ENCODE assay signal across 12 mouse cellular contexts in genomic region chr11:69406867-69407723, GRCm38 (mm10). TPM values are rescaled to one million over a fixed set of nuclear protein-coding genes. Genes with fewer than 3 reads are reported as not detected.
DNase-seq lines count a peak whose midpoint lies in the region; ATAC-seq lines count a peak whose summit lies in the region.
"Had no signal": no experiment of that assay in that cellular context is flagged by ENCODE, and none has a peak within 500 bp of the region (broad histone marks: within the 10 kb centered on the region; RNA-seq: fewer than 3 reads in every experiment).

No protein-coding gene starts in this region.

- no peak for ATAC-seq in CD4-positive, CD25-positive, alpha-beta regulatory T cell, adult 4 months
- ATAC-seq in heart, embryonic 15.5 days (replicated peaks; ENCODE audit: insufficient number of reproducible peaks, insufficient read depth, low FRiP score, low read depth): no peak
- no peak for ATAC-seq in midbrain, embryonic 11.5 days (ENCODE audit: low FRiP score)
- ATAC-seq in neural tube, embryonic 13.5 days (ENCODE audit: low read depth): no peak

- H3K9ac ChIP-seq in heart, embryonic 15.5 days: no peak overlapping the region
- H3K9ac ChIP-seq in midbrain, embryonic 11.5 days (ENCODE audit: low read length): no peak overlapping the region
- peak overlapping the region; percentile 100; the same call in 1 of the 2 replicates for H3K9ac ChIP-seq in neural tube, embryonic 13.5 days
- H3K9ac ChIP-seq: limb, embryonic 15.5 days had no signal

- intact Hi-C loops in heart, postnatal 36 days (cut with DNase I): no loop called here

- H3K36me3 ChIP-seq in heart, embryonic 15.5 days: peaks cover 55% of the 10 kb centered on the region
- peaks cover 63% of the 10 kb centered on the region for H3K36me3 ChIP-seq in midbrain, embryonic 10.5 days
- H3K36me3 ChIP-seq in midbrain, embryonic 11.5 days (ENCODE audit: control insufficient read depth, insufficient read depth, low read length): peaks cover 36% of the 10 kb centered on the region
- H3K36me3 ChIP-seq in neural tube, embryonic 13.5 days: peaks cover 66% of the 10 kb centered on the region

- H3K9me3 ChIP-seq in heart, embryonic 15.5 days (replicated peaks): no peaks in the 10 kb centered on the region
- H3K9me3 ChIP-seq in midbrain, embryonic 10.5 days (replicated peaks): no peaks in the 10 kb centered on the region
- H3K9me3 ChIP-seq in midbrain, embryonic 11.5 days (ENCODE audit: control insufficient read depth, low read length): no peaks in the 10 kb centered on the region
- no peaks in the 10 kb centered on the region for H3K9me3 ChIP-seq in neural tube, embryonic 13.5 days
- H3K9me3 ChIP-seq: hindbrain, embryonic 12.5 days; limb, embryonic 15.5 days had no signal

- peak overlapping the region; percentile 85; the same call in 1 of the 2 replicates for H3K4me3 ChIP-seq in heart, embryonic 15.5 days
- peak overlapping the region; percentile 93; the same call in 1 of the 2 replicates for H3K4me3 ChIP-seq in midbrain, embryonic 10.5 days
- H3K4me3 ChIP-seq in midbrain, embryonic 11.5 days (ENCODE audit: low read depth, low read length): no peak overlapping the region
- no peak overlapping the region for H3K4me3 ChIP-seq in neural tube, embryonic 13.5 days

- DNase-seq in CD4-positive, CD25-positive, alpha-beta regulatory T cell, adult 2 months (ENCODE audit: low read depth, low spot score): peak; percentile 18
- no peak for DNase-seq in heart, postnatal 36 days
- no peak for DNase-seq in midbrain, embryonic 10.5 days (ENCODE audit: low spot score)
- DNase-seq in midbrain, embryonic 11.5 days (ENCODE audit: low spot score, missing footprints): no peak
- DNase-seq in embryo, embryonic 10 days (ENCODE audit: low spot score): no peak
- DNase-seq: right cerebral cortex, postnatal 4 days had no signal

- peaks cover 20% of the 10 kb centered on the region for H3K4me1 ChIP-seq in heart, embryonic 15.5 days (replicated peaks)
- H3K4me1 ChIP-seq in midbrain, embryonic 10.5 days: peaks cover 51% of the 10 kb centered on the region
- peaks cover 15% of the 10 kb centered on the region for H3K4me1 ChIP-seq in midbrain, embryonic 11.5 days (ENCODE audit: control insufficient read depth, insufficient read depth, low read length)
- peaks cover 40% of the 10 kb centered on the region for H3K4me1 ChIP-seq in neural tube, embryonic 13.5 days (replicated peaks)

- H3K27me3 ChIP-seq in heart, embryonic 15.5 days: no peaks in the 10 kb centered on the region
- no peaks in the 10 kb centered on the region; the same call in 1 of the 2 replicates for H3K27me3 ChIP-seq in midbrain, embryonic 10.5 days (ENCODE audit: low read depth, poor library complexity, severe bottlenecking)
- H3K27me3 ChIP-seq in midbrain, embryonic 11.5 days (ENCODE audit: control insufficient read depth, insufficient read depth, low read length): no peaks in the 10 kb centered on the region
- H3K27me3 ChIP-seq in neural tube, embryonic 13.5 days: no peaks in the 10 kb centered on the region
- H3K27me3 ChIP-seq: hindbrain, embryonic 12.5 days; limb, embryonic 15.5 days had no signal

- no peak overlapping the region for H3K27ac ChIP-seq in heart, embryonic 15.5 days
- no peak overlapping the region for H3K27ac ChIP-seq in midbrain, embryonic 10.5 days (replicated peaks)
- H3K27ac ChIP-seq in midbrain, embryonic 11.5 days (ENCODE audit: low read depth, low read length): no peak overlapping the region
- H3K27ac ChIP-seq in neural tube, embryonic 13.5 days (replicated peaks): no peak overlapping the region
- H3K27ac ChIP-seq: limb, embryonic 15.5 days; stomach, postnatal 0 days had no signal

- 0 out of 2 replicates have a peak overlapping the region, but pooled peaks have one; percentile 93 for H3K4me2 ChIP-seq in heart, embryonic 15.5 days
- H3K4me2 ChIP-seq in midbrain, embryonic 11.5 days: no peak overlapping the region
- no peak overlapping the region for H3K4me2 ChIP-seq in neural tube, embryonic 13.5 days

- 89% methylated on average over 16 of the region's 16 CpGs for WGBS in heart, embryonic 15.5 days
- 91% methylated on average over 16 of the region's 16 CpGs for WGBS in midbrain, embryonic 10.5 days
- 91% methylated on average over 16 of the region's 16 CpGs for WGBS in midbrain, embryonic 11.5 days
- WGBS in neural tube, embryonic 13.5 days: 88% methylated on average over 16 of the region's 16 CpGs

RNA-seq across cellular contexts. Expression of gene Kdm6b, which starts 6.4 kb away (rescaled TPM):
- 10 to 100 TPM; 30.7 to 32.6 TPM for polyA plus RNA-seq in CD4-positive, CD25-positive, alpha-beta regulatory T cell, adult 4 months (2017; shearing (Covaris generic))
- polyA plus RNA-seq in heart, embryonic 15.5 days (2015; fragmentation: Nextera tagmentation; extraction: Ambion mirVana): 18.6 and 19.5 TPM in 2 replicates
- 10 to 100 TPM; 26.1 to 29.1 TPM for total RNA-seq in heart, postnatal 36 days (2021)
- polyA plus RNA-seq in midbrain, embryonic 10.5 days (2016; fragmentation: Nextera tagmentation; extraction: Ambion mirVana): 31.8 and 37.1 TPM in 2 replicates
- 30.2 and 31.7 TPM in 2 replicates for polyA plus RNA-seq in midbrain, embryonic 11.5 days (2014; fragmentation: Nextera tagmentation; extraction: Ambion mirVana)
- polyA plus RNA-seq in neural tube, embryonic 13.5 days (2015; fragmentation: Nextera tagmentation; extraction: Ambion mirVana): 44.8 and 47.4 TPM in 2 replicates

RNA-seq across cellular contexts. Expression of gene Tmem88, which starts 9.1 kb away (rescaled TPM):
- 1 to 10 TPM; 1.1 to 1.2 TPM for polyA plus RNA-seq in CD4-positive, CD25-positive, alpha-beta regulatory T cell, adult 4 months (2017; shearing (Covaris generic))
- 37.3 and 40.6 TPM in 2 replicates for polyA plus RNA-seq in heart, embryonic 15.5 days (2015; fragmentation: Nextera tagmentation; extraction: Ambion mirVana)
- 10 to 100 TPM; 23.3 to 29.6 TPM for total RNA-seq in heart, postnatal 36 days (2021)
- polyA plus RNA-seq in midbrain, embryonic 10.5 days (2016; fragmentation: Nextera tagmentation; extraction: Ambion mirVana): 16.9 and 21.4 TPM in 2 replicates
- 11.9 and 13.1 TPM in 2 replicates for polyA plus RNA-seq in midbrain, embryonic 11.5 days (2014; fragmentation: Nextera tagmentation; extraction: Ambion mirVana)
- polyA plus RNA-seq in neural tube, embryonic 13.5 days (2015; fragmentation: Nextera tagmentation; extraction: Ambion mirVana): 7.8 and 8.4 TPM in 2 replicates

RNA-seq across cellular contexts. Expression of gene Cyb5d1, which starts 11.7 kb away (rescaled TPM):
- polyA plus RNA-seq in CD4-positive, CD25-positive, alpha-beta regulatory T cell, adult 4 months (2017; shearing (Covaris generic)): 10 to 100 TPM; 17.0 to 28.2 TPM
- polyA plus RNA-seq in heart, embryonic 15.5 days (2015; fragmentation: Nextera tagmentation; extraction: Ambion mirVana): 20.6 and 24.0 TPM in 2 replicates
- total RNA-seq in heart, postnatal 36 days (2021): 10 to 100 TPM; 29.6 to 31.8 TPM
- 50.4 and 57.3 TPM in 2 replicates for polyA plus RNA-seq in midbrain, embryonic 10.5 days (2016; fragmentation: Nextera tagmentation; extraction: Ambion mirVana)
- polyA plus RNA-seq in midbrain, embryonic 11.5 days (2014; fragmentation: Nextera tagmentation; extraction: Ambion mirVana): 44.6 and 50.5 TPM in 2 replicates
- polyA plus RNA-seq in neural tube, embryonic 13.5 days (2015; fragmentation: Nextera tagmentation; extraction: Ambion mirVana): 36.2 and 39.2 TPM in 2 replicates

RNA-seq across cellular contexts. Expression of gene Naa38, which starts 11.8 kb away (rescaled TPM):
- 100 to 1,000 TPM in 1 of 2 experiments, 10 to 100 TPM in 1; 87.8 to 116 TPM for polyA plus RNA-seq in CD4-positive, CD25-positive, alpha-beta regulatory T cell, adult 4 months (2017; shearing (Covaris generic))
- polyA plus RNA-seq in heart, embryonic 15.5 days (2015; fragmentation: Nextera tagmentation; extraction: Ambion mirVana): 129 and 132 TPM in 2 replicates
- total RNA-seq in heart, postnatal 36 days (2021): 100 to 1,000 TPM; 101 to 103 TPM
- polyA plus RNA-seq in midbrain, embryonic 10.5 days (2016; fragmentation: Nextera tagmentation; extraction: Ambion mirVana): 145 and 146 TPM in 2 replicates
- polyA plus RNA-seq in midbrain, embryonic 11.5 days (2014; fragmentation: Nextera tagmentation; extraction: Ambion mirVana): 120 and 130 TPM in 2 replicates
- 112 and 117 TPM in 2 replicates for polyA plus RNA-seq in neural tube, embryonic 13.5 days (2015; fragmentation: Nextera tagmentation; extraction: Ambion mirVana)

RNA-seq across cellular contexts. Expression of gene Chd3, which starts 37.9 kb away (rescaled TPM):
- 10 to 100 TPM; 71.8 to 80.8 TPM for polyA plus RNA-seq in CD4-positive, CD25-positive, alpha-beta regulatory T cell, adult 4 months (2017; shearing (Covaris generic))
- polyA plus RNA-seq in heart, embryonic 15.5 days (2015; fragmentation: Nextera tagmentation; extraction: Ambion mirVana): 14.2 and 22.9 TPM in 2 replicates
- 10 to 100 TPM; 21.8 to 22.8 TPM for total RNA-seq in heart, postnatal 36 days (2021)
- polyA plus RNA-seq in midbrain, embryonic 10.5 days (2016; fragmentation: Nextera tagmentation; extraction: Ambion mirVana): 41.7 and 50.6 TPM in 2 replicates
- polyA plus RNA-seq in midbrain, embryonic 11.5 days (2014; fragmentation: Nextera tagmentation; extraction: Ambion mirVana): 38.2 and 39.4 TPM in 2 replicates
- 82.3 and 84.6 TPM in 2 replicates for polyA plus RNA-seq in neural tube, embryonic 13.5 days (2015; fragmentation: Nextera tagmentation; extraction: Ambion mirVana)

Comparison
In these comparisons a context has a peak if more than half of its experiments do, and no peak if none do; other contexts are left out.
1. H3K4me3 ChIP-seq: peak in heart, embryonic 15.5 days (single experiment) and midbrain, embryonic 10.5 days (single experiment); none in midbrain, embryonic 11.5 days (single experiment) and neural tube, embryonic 13.5 days (single experiment).